Mouse (Mus musculus): ENCODE measurements at regions not wholly inside any gene's neighbourhood (a gene's known extent, or its start where the extent isn't known, plus 50 kb on each side); places are given as distances from the start of the nearest gene placed in this dataset.

GRCm38 (mm10) chr10:19195676-19196075 lies 160.7 kb upstream of the Olig3 start:
- H3K4me3 ChIP-seq (ENCODE audit: control insufficient read depth in 1 of 2, insufficient read depth in 1 of 2, low read depth in 2 of 2, low read length in 2 of 2), result no peak overlapping the region
- no peak for DNase-seq (ENCODE audit: low read depth, low spot score)
- no peak overlapping the region for H3K9ac ChIP-seq (ENCODE audit: control insufficient read depth, low read depth, low read length, poor library complexity, severe bottlenecking)
- H3K9me3 ChIP-seq (replicated peaks; ENCODE audit: insufficient read depth, low read length), result no peaks in the 10 kb centered on the region
- TF ChIP-seq HCFC1 (IDR thresholded peaks at IDR 0.05; ENCODE audit: low read depth, low read length) (no peak), CHD1 (IDR thresholded peaks at IDR 0.05; ENCODE audit: low read depth, low read length) (no peak), TBP (IDR thresholded peaks at IDR 0.05; ENCODE audit: low read depth, low read length) (no peak), SIN3A (IDR thresholded peaks at IDR 0.05; ENCODE audit: low read length) (no peak), MAFK (IDR thresholded peaks at IDR 0.05; ENCODE audit: borderline replicate concordance, low read depth, low read length) (no peak), NRF1 (IDR thresholded peaks at IDR 0.05; ENCODE audit: insufficient read depth, low read depth, low read length, poor library complexity, severe bottlenecking) (no peak), MAZ (IDR thresholded peaks at IDR 0.05; ENCODE audit: low read depth, low read length) (no peak), JUND (IDR thresholded peaks at IDR 0.05; ENCODE audit: low read depth, low read length) (no peak), RAD21 (IDR thresholded peaks at IDR 0.05; ENCODE audit: low read depth, low read length) (no peak), MAX (IDR thresholded peaks at IDR 0.05; ENCODE audit: low read length) (no peak), CTCF (IDR thresholded peaks at IDR 0.05 in 2 of 3, conservative IDR thresholded peaks at IDR 0.05 in 1 of 3; ENCODE audit: control insufficient read depth in 1 of 3, insufficient read depth in 1 of 3, low read depth in 2 of 3, low read length in 3 of 3, poor library complexity in 1 of 3, severe bottlenecking in 1 of 3) (no peak), POLR2AphosphoS2 (IDR thresholded peaks at IDR 0.05; ENCODE audit: low read length) (no peak)
- H3K4me1 ChIP-seq (ENCODE audit: control insufficient read depth in 1 of 2, insufficient read depth in 2 of 2, low read length in 2 of 2), result no peaks in the 10 kb centered on the region
- no peaks in the 10 kb centered on the region; a peak in 2 of 4 replicates for H3K27me3 ChIP-seq (ENCODE audit: control insufficient read depth in 1 of 2, insufficient read depth in 2 of 2, low read length in 2 of 2)
- no peaks in the 10 kb centered on the region for H3K36me3 ChIP-seq (ENCODE audit: control insufficient read depth in 1 of 2, insufficient read depth in 2 of 2, low read length in 2 of 2)
- no peaks in the 10 kb centered on the region for H3K79me2 ChIP-seq (ENCODE audit: control insufficient read depth, insufficient read depth, low read length, poor library complexity)
- no peak overlapping the region for H3K27ac ChIP-seq (ENCODE audit: control insufficient read depth, low read depth, low read length)

GRCm38 (mm10) chr10:19194646-19195045 lies 161.7 kb upstream of the Olig3 start:
- H3K9me3 ChIP-seq (replicated peaks; ENCODE audit: insufficient read depth, low read length), result no peaks in the 10 kb centered on the region
- no peaks in the 10 kb centered on the region for H3K79me2 ChIP-seq (ENCODE audit: control insufficient read depth, insufficient read depth, low read length, poor library complexity)
- H3K9ac ChIP-seq (ENCODE audit: control insufficient read depth, low read depth, low read length, poor library complexity, severe bottlenecking), result no peak overlapping the region
- TF ChIP-seq CHD2 (IDR thresholded peaks at IDR 0.05; ENCODE audit: low read length), result no peak
- no peak for TF ChIP-seq CTCF (IDR thresholded peaks at IDR 0.05 in 2 of 3, conservative IDR thresholded peaks at IDR 0.05 in 1 of 3; ENCODE audit: control insufficient read depth in 1 of 3, insufficient read depth in 1 of 3, low read depth in 2 of 3, low read length in 3 of 3, poor library complexity in 1 of 3, severe bottlenecking in 1 of 3)
- no peak for TF ChIP-seq POLR2A (IDR thresholded peaks at IDR 0.05; ENCODE audit: control insufficient read depth in 1 of 2, insufficient read depth in 1 of 2, low read depth in 1 of 2, low read length in 2 of 2, poor library complexity in 1 of 2)
- TF ChIP-seq SIN3A (IDR thresholded peaks at IDR 0.05; ENCODE audit: low read length), result no peak
- no peak for TF ChIP-seq MAFK (IDR thresholded peaks at IDR 0.05; ENCODE audit: borderline replicate concordance, low read depth, low read length)
- no peak for TF ChIP-seq RCOR1 (IDR thresholded peaks at IDR 0.05; ENCODE audit: low read depth, low read length)
- no peak for TF ChIP-seq EP300 (IDR thresholded peaks at IDR 0.05; ENCODE audit: low read depth in 1 of 2, low read length in 2 of 2)
- no peak for TF ChIP-seq E2F4 (IDR thresholded peaks at IDR 0.05; ENCODE audit: borderline replicate concordance, low read depth, low read length)
- no peak for TF ChIP-seq SMC3 (IDR thresholded peaks at IDR 0.05; ENCODE audit: low read depth, low read length)
- TF ChIP-seq RAD21 (IDR thresholded peaks at IDR 0.05; ENCODE audit: low read depth, low read length), result no peak
- no peak for TF ChIP-seq TBP (IDR thresholded peaks at IDR 0.05; ENCODE audit: low read depth, low read length)
- TF ChIP-seq CHD1 (IDR thresholded peaks at IDR 0.05; ENCODE audit: low read depth, low read length), result no peak
- no peak for TF ChIP-seq TCF12 (IDR thresholded peaks at IDR 0.05; ENCODE audit: low read depth, low read length)
- H3K4me3 ChIP-seq (ENCODE audit: control insufficient read depth in 1 of 2, insufficient read depth in 1 of 2, low read depth in 2 of 2, low read length in 2 of 2), result no peak overlapping the region
- no peaks in the 10 kb centered on the region; a peak in 3 of 4 replicates for H3K27me3 ChIP-seq (ENCODE audit: control insufficient read depth in 1 of 2, insufficient read depth in 2 of 2, low read length in 2 of 2)
- H3K36me3 ChIP-seq (ENCODE audit: control insufficient read depth in 1 of 2, insufficient read depth in 2 of 2, low read length in 2 of 2), result no peaks in the 10 kb centered on the region
- no peaks in the 10 kb centered on the region for H3K4me1 ChIP-seq (ENCODE audit: control insufficient read depth in 1 of 2, insufficient read depth in 2 of 2, low read length in 2 of 2)
- no peak for DNase-seq (ENCODE audit: low read depth, low spot score)
- H3K27ac ChIP-seq (ENCODE audit: control insufficient read depth, low read depth, low read length), result no peak overlapping the region
